Mouse (Mus musculus) lung, postnatal 36 days (tissue): ENCODE data around the gene Fbxw10.

Source experiments
- DNase-seq: peaks from one replicate; pipeline ENCODE4 v3.0.0; 2022; ENCODE audit warnings: mixed read lengths

Fbxw10 gene

GRCm38 (mm10) chr11:62911362-62911761 lies 64.5 kb downstream of the Fbxw10 start:
- no peak for DNase-seq

GRCm38 (mm10) chr11:62913141-62913540 lies 66.3 kb downstream of the Fbxw10 start:
- DNase-seq, result no peak

GRCm38 (mm10) chr11:62914532-62914931 lies 67.7 kb downstream of the Fbxw10 start:
- DNase-seq, result peak; percentile 67

GRCm38 (mm10) chr11:62915486-62915885 lies 68.6 kb downstream of the Fbxw10 start:
- peak; percentile 40 for DNase-seq

- DNase-seq, result no peak
Observed at GRCm38 (mm10) chr11:62916765-62917164, 69.9 kb downstream of the Fbxw10 start.

- no peak for DNase-seq
Observed at GRCm38 (mm10) chr11:62919946-62920742, 73.3 kb downstream of the Fbxw10 start.

GRCm38 (mm10) chr11:62920743-62921050 lies 73.8 kb downstream of the Fbxw10 start:
- no peak for DNase-seq

GRCm38 (mm10) chr11:62921052-62921977 lies 74.4 kb downstream of the Fbxw10 start:
- peak; percentile 96 for DNase-seq

- DNase-seq, result no peak
Observed at GRCm38 (mm10) chr11:62924091-62924761, 77.4 kb downstream of the Fbxw10 start.
